Mouse (Mus musculus): ENCODE measurements around the gene Clybl.

Gene Clybl

DNA sequence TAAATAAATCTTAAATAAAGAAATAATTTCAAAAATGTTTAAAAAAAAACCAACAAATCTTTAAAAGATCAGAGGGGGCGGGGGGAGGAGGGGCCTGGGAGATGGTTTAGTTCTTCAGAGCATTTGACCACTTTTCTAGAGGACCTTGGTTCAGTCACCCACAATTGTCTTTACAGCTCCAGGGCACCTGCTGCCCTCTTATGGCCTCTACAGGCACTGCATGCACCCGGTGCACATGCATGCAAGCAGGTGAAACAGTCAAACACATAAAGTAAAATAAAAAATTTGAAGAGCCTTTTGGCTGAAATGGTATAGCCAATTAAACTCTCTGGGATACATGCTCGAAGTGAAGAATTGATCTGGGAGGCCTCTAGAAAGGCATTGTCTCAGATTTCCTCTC lies 67.6 kb downstream of the Clybl start:
- no peak for DNase-seq (ENCODE audit: low spot score)

GRCm38 (mm10) chr14:122251346-122251745 lies 69.8 kb downstream of the Clybl start:
- no peak for DNase-seq (ENCODE audit: low spot score)

- no peak for DNase-seq (ENCODE audit: low spot score)
Observed at GRCm38 (mm10) chr14:122255562-122256260, 74.2 kb downstream of the Clybl start.

GRCm38 (mm10) chr14:122256261-122256634 lies 74.7 kb downstream of the Clybl start:
- no peak for DNase-seq (ENCODE audit: low spot score)

DNA sequence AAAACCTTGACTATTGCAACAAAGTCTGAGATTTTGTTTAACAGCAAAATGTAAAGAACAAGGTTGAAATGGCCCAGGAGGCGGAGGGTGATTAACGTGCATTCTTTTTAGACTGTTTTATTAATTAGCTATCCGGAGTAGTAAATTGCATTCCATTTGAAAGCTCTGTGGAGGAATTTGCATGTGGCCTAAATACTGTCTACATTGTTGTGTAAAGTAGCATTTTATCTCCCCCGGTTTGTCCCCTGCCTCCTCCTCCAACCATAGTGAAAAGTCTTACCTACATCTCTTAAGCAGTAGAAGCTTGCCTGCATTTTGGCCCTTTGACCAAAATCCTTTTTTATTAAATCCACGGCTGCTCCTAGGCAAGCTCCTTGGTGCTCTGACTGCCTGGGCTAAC lies 76.8 kb downstream of the Clybl start:
- no peak for DNase-seq (ENCODE audit: low spot score)

DNA sequence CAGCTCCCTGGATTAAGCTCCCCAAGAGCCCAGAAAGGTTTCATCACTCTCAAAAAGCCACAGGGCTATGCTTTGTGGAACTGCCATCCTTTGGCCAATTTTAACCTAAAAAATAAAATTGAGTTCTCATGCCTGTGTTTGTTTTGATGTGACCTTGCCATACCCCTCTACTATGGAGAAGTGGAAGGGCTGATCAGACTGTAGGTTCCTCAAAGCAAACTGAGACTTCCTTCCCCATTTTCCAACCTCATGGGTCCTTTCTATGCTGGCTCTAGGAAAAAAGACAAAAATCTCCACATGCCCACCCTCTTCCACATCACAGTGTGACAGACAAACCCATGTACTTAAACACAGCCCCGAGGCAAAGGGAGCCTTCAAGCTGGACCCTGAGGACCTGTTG lies 79.7 kb downstream of the Clybl start:
- no peak for DNase-seq (ENCODE audit: low spot score)

GRCm38 (mm10) chr14:122262851-122263659 lies 81.6 kb downstream of the Clybl start:
- no peak for DNase-seq (ENCODE audit: low spot score)

DNA sequence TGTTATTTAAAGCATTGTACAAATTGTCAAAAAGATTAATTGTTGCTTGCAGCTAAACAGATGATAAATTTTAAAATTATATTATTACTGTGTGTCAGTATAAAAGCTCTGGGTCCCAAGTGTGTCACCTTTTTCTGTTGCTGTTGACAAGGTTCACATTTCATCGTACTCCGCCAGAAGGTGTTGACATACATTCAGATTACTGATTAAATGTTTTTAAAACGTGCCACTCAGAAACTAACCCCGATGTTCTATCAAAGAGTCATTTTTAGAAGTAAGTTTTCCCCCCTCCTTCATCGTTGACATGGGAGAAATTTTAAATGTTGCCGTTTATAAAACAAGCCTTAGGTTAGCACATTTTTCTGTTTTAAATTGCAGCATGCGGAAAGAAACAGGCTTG lies 83.7 kb downstream of the Clybl start:
- DNase-seq (ENCODE audit: low spot score): no peak

DNA sequence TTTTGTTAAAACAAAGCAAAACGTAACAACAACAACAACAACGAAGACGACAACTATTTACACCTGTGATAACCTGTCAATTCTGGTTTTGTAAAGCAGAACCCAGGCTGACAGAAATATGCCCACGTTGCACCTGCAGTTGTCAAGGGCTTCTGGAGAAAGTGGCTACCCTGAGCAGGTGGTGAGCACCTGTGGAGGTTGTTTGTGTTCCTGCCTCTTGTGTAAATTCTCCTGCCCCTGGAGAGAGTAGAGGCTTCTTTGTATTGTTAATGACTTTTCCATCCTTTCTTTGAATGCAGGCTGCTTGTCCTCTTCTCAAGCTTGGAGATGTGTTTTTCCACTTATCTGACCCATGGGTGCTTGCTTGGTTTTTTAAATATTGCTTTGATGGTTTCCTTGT lies 86.1 kb downstream of the Clybl start:
- DNase-seq (ENCODE audit: low spot score): no peak

DNA sequence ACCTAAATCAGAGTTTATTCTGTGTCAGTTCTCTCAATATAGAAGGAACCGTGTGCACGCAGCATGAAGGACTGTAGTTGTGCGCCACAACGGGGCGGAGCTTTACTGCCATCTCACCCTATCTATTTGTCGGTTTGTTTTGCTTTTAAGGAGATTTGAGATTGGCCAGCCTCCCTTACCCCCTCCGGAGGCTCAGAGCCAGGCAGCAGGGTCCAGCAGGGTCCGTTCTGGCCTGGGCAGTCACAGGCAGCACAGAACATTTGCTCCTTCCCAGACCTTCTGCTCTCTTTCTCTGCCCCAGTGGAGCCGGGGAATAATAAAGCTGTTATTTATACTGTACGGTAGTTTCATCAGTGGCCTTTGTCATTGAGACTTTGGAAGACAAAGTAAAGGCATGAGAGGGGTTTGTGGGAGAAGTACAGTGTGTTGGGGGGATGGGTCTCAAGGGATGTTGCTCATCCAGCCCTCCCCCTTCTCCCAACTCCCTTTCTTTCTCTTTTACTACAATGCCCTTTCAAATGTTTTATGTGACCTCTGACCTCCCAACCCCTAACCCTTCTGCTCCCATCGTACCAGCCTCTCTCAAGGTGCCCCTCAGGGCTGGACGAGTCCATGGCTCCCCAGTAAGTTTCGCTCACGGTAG lies 89.7 kb downstream of the Clybl start:
- DNase-seq (ENCODE audit: low spot score): no peak

GRCm38 (mm10) chr14:122277142-122277541 lies 95.6 kb downstream of the Clybl start:
- no peak for DNase-seq (ENCODE audit: low spot score)

- no peak for DNase-seq (ENCODE audit: low spot score)
Observed at GRCm38 (mm10) chr14:122279462-122280308, 98.2 kb downstream of the Clybl start.

GRCm38 (mm10) chr14:122280309-122281071 lies 99.0 kb downstream of the Clybl start:
- DNase-seq (ENCODE audit: low spot score): peak; percentile 9

DNA sequence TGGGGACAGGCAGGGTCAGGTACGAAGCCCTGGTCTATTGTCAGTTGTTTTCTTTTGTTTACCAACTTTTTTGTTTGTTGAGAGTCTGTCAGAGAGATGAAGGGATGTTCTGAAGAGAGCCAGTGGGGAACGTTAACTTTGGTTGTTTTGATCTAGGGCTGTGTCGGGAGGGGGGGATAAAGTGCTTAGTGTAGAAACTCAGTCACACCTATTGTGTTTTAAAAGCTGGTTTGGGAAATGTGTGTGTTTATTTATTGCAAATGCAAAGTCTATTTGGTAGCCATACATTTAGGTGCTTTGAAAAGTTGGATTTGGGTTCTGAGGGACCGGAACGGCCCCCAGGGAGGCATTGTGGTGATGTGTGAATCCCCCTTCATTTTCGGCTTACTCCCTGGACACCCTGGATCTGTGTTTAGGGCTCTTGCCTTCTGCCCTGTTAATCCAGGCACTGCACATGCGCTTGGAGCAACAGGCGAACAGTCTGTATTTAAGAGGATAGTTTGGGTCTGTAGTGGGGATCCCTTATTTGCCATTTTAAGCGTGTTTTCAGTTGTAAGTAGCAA lies 99.6 kb downstream of the Clybl start:
- no peak for DNase-seq (ENCODE audit: low spot score)

GRCm38 (mm10) chr14:122283959-122284358 lies 102.5 kb downstream of the Clybl start:
- no peak for DNase-seq (ENCODE audit: low spot score)

GRCm38 (mm10) chr14:122296399-122296798 lies 114.9 kb downstream of the Clybl start:
- no peak for DNase-seq (ENCODE audit: low spot score)

GRCm38 (mm10) chr14:122296864-122297263 lies 115.4 kb downstream of the Clybl start:
- DNase-seq (ENCODE audit: low spot score): no peak

DNA sequence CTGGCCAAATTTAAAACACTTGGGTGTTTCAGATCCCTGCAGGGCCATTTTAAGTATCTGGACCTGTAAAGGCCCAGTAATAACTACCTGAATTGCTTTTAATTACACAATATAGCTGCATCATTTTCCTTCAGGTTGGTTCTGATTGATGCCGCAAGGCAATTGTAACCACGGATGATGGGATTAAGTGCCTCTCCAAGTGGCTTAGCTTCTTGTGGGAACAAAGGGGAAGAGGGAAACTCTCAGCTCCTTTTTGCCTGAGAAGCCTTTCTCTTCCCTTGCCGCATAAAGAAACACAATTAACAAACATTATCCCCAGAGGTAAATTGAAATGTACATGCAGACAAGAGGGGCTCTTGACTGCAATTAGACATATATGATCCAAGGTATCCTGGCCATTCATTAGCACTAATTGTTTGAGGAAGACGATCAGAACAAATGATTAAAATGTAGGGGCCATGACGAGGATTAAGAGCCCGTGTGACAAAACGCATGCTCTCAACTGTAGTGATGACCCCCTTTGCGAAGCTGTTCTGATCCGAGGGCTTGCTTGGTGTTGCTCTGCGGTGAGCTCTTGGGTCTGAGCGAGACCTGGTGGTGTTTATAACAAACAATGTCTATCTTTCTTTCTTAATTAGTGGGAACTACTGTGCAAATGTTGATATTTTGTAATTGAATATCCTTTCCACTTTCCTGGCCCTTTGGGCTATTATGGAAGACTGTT lies 116.0 kb downstream of the Clybl start:
- no peak for DNase-seq (ENCODE audit: low spot score)

DNA sequence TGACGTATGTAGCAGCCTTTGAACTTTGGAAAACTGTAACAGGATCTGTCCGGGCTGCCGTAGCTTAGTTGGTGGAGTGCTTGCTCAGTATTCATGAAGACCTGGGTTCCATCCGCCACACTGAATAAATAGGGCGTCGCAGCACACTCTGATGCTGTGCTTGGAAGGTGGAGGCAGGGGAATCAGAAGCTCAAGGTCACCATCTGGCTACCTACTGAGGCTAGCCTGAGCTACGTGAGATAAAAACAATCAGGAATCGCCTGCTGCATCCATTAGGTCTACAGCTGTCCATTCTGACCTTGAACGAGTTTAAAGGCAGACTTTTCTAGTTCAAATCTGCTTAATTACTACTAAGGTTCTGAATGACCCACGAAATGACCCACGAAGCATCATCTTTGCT lies 118.8 kb downstream of the Clybl start:
- DNase-seq (ENCODE audit: low spot score): no peak

- no peak for DNase-seq (ENCODE audit: low spot score)
Observed at GRCm38 (mm10) chr14:122303821-122304220, 122.3 kb downstream of the Clybl start.

Measured in ovary, postnatal 36 days (tissue).